Mouse (Mus musculus) olfactory bulb, adult 2 months (tissue): ENCODE results near the gene Snrpb.

Experiments used
- CTCF ChIP-seq: fragments of 200-500 bp; IDR thresholded peaks from 2 replicates; pipeline ENCODE4 v1.5.1; 2012; ENCODE audit warnings: low read depth, mild to moderate bottlenecking, low read length, moderate library complexity; ENCODE audit not compliant: insufficient read depth
- POLR2A ChIP-seq: fragments of 200-500 bp; IDR thresholded peaks from 2 replicates; pipeline ENCODE4 v1.6.1; 2012; ENCODE audit warnings: mild to moderate bottlenecking, low read depth, low read length, moderate library complexity; ENCODE audit not compliant: insufficient read depth

GRCm38 (mm10) chr2:130155851-130156250, 23.4 kb downstream of the Snrpb start:
- TF ChIP-seq CTCF (no peak), POLR2A (no peak)
